Mouse (Mus musculus): ENCODE measurements around the gene Urah. TPM values are rescaled to one million over a fixed set of nuclear protein-coding genes. Genes with fewer than 3 reads are reported as not detected.

Gene Urah
- total RNA-seq, 2 experiments from 2014 or later, result not detected

DNA sequence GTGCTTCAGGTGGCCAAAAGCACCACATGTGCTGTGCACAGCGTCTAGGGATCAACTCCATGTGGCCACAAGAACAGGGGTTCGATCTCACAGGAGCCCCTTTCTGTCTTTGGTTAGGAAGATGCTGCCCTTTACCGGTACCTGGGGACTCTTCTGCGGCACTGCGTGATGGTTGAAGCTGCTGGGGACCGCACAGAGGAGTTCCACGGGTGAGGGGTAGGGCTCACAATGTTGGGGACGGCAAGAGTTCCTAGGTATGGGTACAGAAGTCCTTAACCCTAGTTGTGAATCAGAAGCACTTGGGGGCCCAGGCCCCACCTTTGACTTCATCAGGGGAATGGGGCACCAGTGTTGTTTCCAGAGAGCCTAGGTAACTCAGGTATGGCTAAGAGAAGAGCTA is 23.9 kb downstream of the Urah start:
- no peak for ATAC-seq (replicated peaks; ENCODE audit: poor library complexity, severe bottlenecking)

DNA sequence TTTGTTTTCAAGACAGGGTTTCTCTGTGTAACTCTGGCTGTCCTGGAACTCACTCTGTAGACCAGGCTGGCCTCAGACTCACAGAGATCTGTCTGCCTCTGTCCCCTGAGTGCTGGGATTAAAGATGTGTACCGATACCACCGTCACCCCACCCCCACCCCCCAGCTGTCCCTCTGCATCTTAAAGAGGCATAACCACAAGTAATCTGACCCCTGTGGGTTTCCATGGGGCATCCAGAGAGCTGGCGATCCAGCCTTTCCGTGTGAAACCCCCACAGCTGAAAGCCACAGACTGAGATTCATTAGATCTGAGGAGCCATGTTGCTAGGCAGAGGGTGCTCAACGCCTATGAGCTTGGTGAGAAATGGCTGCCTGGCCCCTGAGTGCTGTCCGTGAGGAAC is 25.2 kb downstream of the Urah start:
- ATAC-seq (replicated peaks; ENCODE audit: poor library complexity, severe bottlenecking), result no peak

DNA sequence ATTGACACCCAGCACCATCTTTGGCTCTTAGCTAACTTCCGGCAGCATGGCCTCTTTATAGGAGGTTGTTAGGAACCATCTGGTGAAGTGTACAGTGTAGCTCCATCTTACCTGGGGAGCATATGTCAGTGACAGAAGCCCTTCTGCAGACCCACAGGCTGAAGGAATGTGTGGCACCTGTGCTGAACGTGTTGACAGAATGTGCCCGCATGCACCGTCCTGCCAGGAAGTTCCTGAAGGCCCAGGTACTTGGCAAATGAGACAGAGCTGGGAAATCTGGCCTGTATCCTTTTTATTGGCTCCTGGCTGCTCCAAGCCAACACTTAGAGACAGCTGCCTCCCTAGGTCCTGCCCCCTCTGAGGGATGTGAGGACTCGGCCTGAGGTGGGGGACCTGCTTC is 25.9 kb downstream of the Urah start:
- ATAC-seq (replicated peaks; ENCODE audit: poor library complexity, severe bottlenecking), result no peak

DNA sequence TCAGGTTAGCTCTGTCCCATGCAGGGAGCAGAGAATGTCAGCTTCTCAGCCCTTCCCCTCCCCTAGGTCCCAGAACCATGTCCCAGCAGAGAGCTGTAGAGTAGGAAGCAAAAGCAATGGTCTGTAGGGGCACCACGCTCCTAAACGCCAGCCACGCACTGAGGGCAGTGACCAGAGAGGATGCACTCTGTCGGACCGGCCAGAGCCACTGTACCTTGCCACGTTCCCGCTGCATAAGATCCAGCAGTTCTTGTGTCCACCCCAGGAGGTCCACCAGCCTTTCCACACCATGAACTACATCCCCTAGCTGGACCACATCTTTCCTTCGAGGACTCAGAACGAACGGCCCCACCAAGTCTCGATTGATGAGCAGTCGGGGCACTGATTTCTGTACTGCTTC is 29.9 kb downstream of the Urah start:
- no peak for ATAC-seq (replicated peaks; ENCODE audit: poor library complexity, severe bottlenecking)

DNA sequence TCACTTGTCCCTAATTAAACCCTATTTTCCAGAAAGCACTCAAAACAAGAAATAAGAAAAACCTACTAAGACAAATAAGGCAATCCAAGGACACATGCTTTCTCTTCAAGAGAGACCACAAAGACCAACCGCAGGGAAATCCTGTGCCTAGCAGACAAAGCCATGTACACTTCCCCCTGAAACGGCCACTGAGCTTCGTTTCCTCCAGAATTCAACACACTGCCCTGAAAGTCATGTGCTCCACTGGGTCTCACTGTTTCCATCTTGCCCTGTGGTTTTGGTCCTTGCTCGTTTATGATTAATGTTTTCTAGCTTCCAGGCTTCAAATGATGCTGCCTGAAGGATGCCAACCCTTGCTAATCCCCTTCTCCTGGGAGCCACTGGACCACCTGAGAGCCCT is 39.4 kb downstream of the Urah start:
- peak; percentile 85 for ATAC-seq (replicated peaks; ENCODE audit: poor library complexity, severe bottlenecking)

DNA sequence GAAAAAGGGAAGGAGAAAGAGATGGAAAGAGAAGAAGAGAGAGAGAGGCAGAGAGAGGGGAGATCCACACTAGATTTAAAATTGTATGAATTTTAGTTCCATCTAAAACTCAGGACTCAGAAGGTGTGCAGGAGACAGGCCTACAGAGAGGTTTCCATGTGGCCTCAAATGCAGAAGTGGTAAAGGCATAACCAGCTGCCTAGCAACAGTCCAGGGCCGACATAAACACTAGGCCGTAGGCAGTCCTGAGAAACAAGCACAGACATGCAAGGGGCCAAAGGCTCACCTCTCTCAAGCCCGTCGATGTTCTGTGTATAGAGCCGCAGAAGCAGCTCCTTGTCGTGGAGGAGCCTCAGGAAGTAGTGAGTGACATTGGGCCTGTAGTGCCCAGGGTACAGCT is 42.5 kb downstream of the Urah start:
- ATAC-seq (replicated peaks; ENCODE audit: poor library complexity, severe bottlenecking), result peak; percentile 44

DNA sequence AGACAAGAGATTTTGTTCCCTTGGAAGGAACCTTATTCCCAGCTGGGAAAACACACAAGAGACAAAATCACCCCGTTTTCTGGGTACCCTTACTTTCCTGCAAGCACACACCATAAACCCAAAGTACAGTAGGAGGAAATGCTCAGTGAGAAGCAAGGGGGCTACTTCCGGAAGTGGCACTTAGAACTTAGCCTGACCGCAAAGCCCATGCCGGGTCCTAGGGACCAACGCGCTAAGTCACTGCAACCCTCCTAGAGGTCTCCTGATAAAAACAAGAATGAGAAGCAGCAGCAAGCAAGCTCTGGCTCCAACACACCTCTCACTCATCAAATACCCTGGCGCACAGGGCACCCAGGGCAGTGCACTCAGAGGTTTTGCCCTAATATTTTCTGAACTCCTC is 44.5 kb downstream of the Urah start:
- ATAC-seq (replicated peaks; ENCODE audit: poor library complexity, severe bottlenecking), result peak; percentile 43

DNA sequence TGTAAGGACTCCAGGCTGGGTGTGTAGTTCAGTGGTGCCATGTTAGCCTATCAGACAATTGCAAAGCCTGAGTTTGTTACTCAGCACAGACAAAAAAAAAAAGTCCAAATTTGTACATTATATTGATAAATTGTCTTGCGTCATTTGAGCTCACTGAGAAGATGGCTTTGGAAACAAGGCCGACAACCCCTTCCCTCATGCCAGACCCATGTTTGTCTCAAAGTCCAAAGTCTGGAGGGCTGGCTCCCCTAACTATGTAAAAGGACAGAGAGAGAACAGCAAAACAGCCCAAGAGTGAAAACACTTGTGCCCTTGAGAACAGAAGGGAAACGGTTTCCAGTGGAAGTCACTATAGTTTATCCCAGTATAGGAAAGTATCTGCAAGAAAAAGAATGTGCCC is 45.6 kb downstream of the Urah start:
- no peak for ATAC-seq (replicated peaks; ENCODE audit: poor library complexity, severe bottlenecking)

DNA sequence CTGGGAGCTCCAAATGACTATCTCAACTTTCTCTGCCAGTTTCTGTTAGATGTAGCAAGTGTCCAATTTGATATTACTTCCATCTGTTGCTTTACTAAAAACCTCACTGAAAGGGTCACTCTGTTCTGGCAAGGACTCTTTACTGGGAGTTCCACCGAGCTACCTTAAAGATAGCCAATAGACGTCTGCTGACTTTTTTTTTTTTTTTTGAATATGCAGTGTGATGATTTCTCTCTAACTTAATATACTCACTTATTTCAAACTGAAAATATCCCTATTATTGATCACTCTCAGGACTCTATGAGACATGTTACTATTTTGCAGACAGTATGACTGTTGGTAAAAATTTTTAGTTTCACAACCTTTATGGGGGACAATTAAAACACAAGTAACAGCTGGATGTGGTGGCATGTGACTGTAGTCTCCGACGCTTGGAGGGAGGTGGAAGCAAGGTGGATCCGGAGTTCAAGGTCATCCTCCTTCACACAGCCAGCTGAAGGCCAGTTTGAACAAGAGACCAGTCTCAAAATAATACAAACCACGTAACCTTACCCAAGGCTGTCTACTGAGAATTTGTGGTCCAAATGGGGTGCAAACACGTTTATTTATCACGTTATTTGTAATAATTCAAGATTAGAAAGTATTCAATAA is 46.2 kb downstream of the Urah start:
- no peak for ATAC-seq (replicated peaks; ENCODE audit: poor library complexity, severe bottlenecking)

DNA sequence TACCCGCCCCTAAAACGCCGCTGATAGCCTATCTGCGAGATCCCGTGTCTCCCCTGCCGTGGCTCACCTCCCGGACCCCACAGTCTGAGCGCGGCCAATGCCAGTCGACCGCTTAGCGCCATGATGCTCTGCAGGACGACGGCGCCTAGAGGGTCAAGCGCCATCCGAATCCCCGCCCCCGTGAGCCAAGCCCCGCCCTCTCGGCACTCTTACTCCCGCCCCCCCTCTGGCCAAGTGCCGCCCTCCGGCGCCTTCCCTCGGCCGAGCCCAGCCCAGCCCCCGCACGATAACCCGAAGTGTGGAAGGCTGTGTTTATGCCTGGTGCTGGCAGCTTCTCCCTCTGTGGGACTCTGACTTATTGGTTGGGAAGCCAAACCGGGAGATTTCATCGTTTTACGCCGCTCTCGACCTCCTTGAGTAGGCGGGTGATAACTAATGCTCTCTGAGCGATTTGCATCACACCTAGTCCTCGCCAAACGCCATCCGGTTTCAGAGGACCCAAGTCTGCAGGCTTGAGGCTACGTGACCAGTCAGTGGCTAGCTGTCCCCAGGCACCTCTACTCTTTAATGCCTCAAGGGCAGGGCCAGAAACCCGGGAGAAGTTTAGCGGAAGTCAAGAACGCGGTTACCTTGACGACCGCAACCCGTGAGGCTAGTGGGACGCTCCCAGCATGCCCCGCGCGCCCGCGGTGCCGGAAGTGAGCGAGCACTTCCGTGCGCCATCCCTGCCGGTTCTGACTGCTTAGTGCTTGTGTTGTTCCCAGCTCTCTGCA is 47.1 kb downstream of the Urah start, which contains the start of the genes Psmd13 and Sirt3:
TSS of gene Psmd13 (plus strand) at position 273 of the 773 bp plus-strand sequence.
TSS of gene Sirt3 (minus strand) at position 614 of the 773 bp plus-strand sequence.
- peak; percentile 75 for ATAC-seq (replicated peaks; ENCODE audit: poor library complexity, severe bottlenecking)

DNA sequence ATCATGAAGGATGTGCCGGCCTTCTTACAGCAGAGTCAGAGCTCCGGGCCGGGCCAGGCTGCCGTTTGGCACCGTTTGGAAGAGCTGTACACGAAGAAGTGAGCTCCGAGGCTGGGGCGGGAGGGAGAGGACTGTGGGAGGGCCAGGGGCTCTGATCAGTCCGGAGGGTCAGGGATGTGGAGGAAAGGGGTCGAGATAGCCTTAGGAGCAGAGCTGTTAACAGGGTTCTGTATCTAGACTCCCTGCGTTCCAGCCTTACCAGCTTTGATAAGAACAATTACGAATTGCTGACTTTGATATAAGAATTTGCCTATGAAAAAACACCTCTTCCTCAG is 47.6 kb downstream of the Urah start:
- ATAC-seq (replicated peaks; ENCODE audit: poor library complexity, severe bottlenecking), result no peak

Other genes with a start within 250 kb of the Urah start
- 0.15 TPM in 1 of 2 replicates, not detected in the other for gene Olfr46, start 233.7 kb upstream of the Urah start, total RNA-seq (2014; fragmentation: Nextera tagmentation)
- gene Olfr46, start 233.7 kb upstream of the Urah start, total RNA-seq (2017), result under 0.01 TPM in 2 replicates
- not detected in 2 replicates for gene Olfr61, start 206.0 kb upstream of the Urah start, total RNA-seq (2014; fragmentation: Nextera tagmentation)
- gene Olfr61, start 206.0 kb upstream of the Urah start, total RNA-seq (2017), result not detected in 2 replicates
- not detected in 2 replicates for gene Olfr53, start 188.6 kb upstream of the Urah start, total RNA-seq (2014; fragmentation: Nextera tagmentation)
- gene Olfr53, start 188.6 kb upstream of the Urah start, total RNA-seq (2017), result not detected in 2 replicates
- not detected in 2 replicates for gene Olfr539, start 175.1 kb upstream of the Urah start, total RNA-seq (2014; fragmentation: Nextera tagmentation)
- gene Olfr539, start 175.1 kb upstream of the Urah start, total RNA-seq (2017), result not detected in 2 replicates
- not detected in 2 replicates for gene Olfr45, start 153.1 kb upstream of the Urah start, total RNA-seq (2014; fragmentation: Nextera tagmentation)
- not detected in 2 replicates for gene Olfr45, start 153.1 kb upstream of the Urah start, total RNA-seq (2017)
- gene Olfr541, start 137.8 kb upstream of the Urah start, total RNA-seq (2014; fragmentation: Nextera tagmentation), result not detected in 2 replicates
- gene Olfr541, start 137.8 kb upstream of the Urah start, total RNA-seq (2017), result not detected in 2 replicates
- not detected in 2 replicates for gene Cyp2e1, start 71.3 kb upstream of the Urah start, total RNA-seq (2014; fragmentation: Nextera tagmentation)
- not detected in 2 replicates for gene Cyp2e1, start 71.3 kb upstream of the Urah start, total RNA-seq (2017)
- gene Syce1, start 47.2 kb upstream of the Urah start, total RNA-seq (2014; fragmentation: Nextera tagmentation), result 0.56 and 3.1 TPM in 2 replicates
- not detected in 2 replicates for gene Syce1, start 47.2 kb upstream of the Urah start, total RNA-seq (2017)
- gene Zfp941, start 12.8 kb upstream of the Urah start, total RNA-seq (2014; fragmentation: Nextera tagmentation), result 0.58 and 1.4 TPM in 2 replicates
- gene Zfp941, start 12.8 kb upstream of the Urah start, total RNA-seq (2017), result 1.1 and 1.7 TPM in 2 replicates
- gene Scgb1c1, start 10.5 kb downstream of the Urah start, total RNA-seq (2014; fragmentation: Nextera tagmentation), result not detected in 2 replicates
- gene Scgb1c1, start 10.5 kb downstream of the Urah start, total RNA-seq (2017), result not detected in 2 replicates
- not detected in 2 replicates for gene Odf3, start 12.8 kb downstream of the Urah start, total RNA-seq (2014; fragmentation: Nextera tagmentation)
- not detected in 2 replicates for gene Odf3, start 12.8 kb downstream of the Urah start, total RNA-seq (2017)
- gene Gm45785, start 21.3 kb downstream of the Urah start, total RNA-seq (2014; fragmentation: Nextera tagmentation), result not detected in 2 replicates
- gene Gm45785, start 21.3 kb downstream of the Urah start, total RNA-seq (2017), result not detected in 2 replicates
- gene Ric8a, start 21.9 kb downstream of the Urah start, total RNA-seq (2014; fragmentation: Nextera tagmentation), result 45.0 and 45.9 TPM in 2 replicates
- 32.6 and 36.2 TPM in 2 replicates for gene Ric8a, start 21.9 kb downstream of the Urah start, total RNA-seq (2017)
- gene Bet1l, start 22.6 kb downstream of the Urah start, total RNA-seq (2014; fragmentation: Nextera tagmentation), result 15.2 and 21.9 TPM in 2 replicates
- 20.9 and 21.9 TPM in 2 replicates for gene Bet1l, start 22.6 kb downstream of the Urah start, total RNA-seq (2017)
- 111 and 117 TPM in 2 replicates for gene Psmd13, start 47.0 kb downstream of the Urah start, total RNA-seq (2014; fragmentation: Nextera tagmentation)
- 229 and 237 TPM in 2 replicates for gene Psmd13, start 47.0 kb downstream of the Urah start, total RNA-seq (2017)
- 66.7 and 71.3 TPM in 2 replicates for gene Sirt3, start 47.3 kb downstream of the Urah start, total RNA-seq (2014; fragmentation: Nextera tagmentation)
- gene Sirt3, start 47.3 kb downstream of the Urah start, total RNA-seq (2017), result 28.7 and 32.7 TPM in 2 replicates
- not detected in 2 replicates for gene Cox8b, start 65.4 kb downstream of the Urah start, total RNA-seq (2014; fragmentation: Nextera tagmentation)
- not detected in 2 replicates for gene Cox8b, start 65.4 kb downstream of the Urah start, total RNA-seq (2017)
- gene Nlrp6, start 85.9 kb downstream of the Urah start, total RNA-seq (2014; fragmentation: Nextera tagmentation), result not detected in 2 replicates
- gene Nlrp6, start 85.9 kb downstream of the Urah start, total RNA-seq (2017), result not detected in 2 replicates
- 6.6 and 11.5 TPM in 2 replicates for gene Pgghg, start 106.4 kb downstream of the Urah start, total RNA-seq (2014; fragmentation: Nextera tagmentation)
- 6.9 and 7.8 TPM in 2 replicates for gene Pgghg, start 106.4 kb downstream of the Urah start, total RNA-seq (2017)
- 1.7 TPM in 1 of 2 replicates, not detected in the other for gene Ifitm5, start 115.3 kb downstream of the Urah start, total RNA-seq (2014; fragmentation: Nextera tagmentation)
- not detected in 2 replicates for gene Ifitm5, start 115.3 kb downstream of the Urah start, total RNA-seq (2017)
- not detected in 2 replicates for gene Gm45717, start 120.9 kb downstream of the Urah start, total RNA-seq (2014; fragmentation: Nextera tagmentation)
- not detected in 2 replicates for gene Gm45717, start 120.9 kb downstream of the Urah start, total RNA-seq (2017)
- gene Ifitm2, start 121.0 kb downstream of the Urah start, total RNA-seq (2014; fragmentation: Nextera tagmentation), result 555 and 581 TPM in 2 replicates
- 354 and 388 TPM in 2 replicates for gene Ifitm2, start 121.0 kb downstream of the Urah start, total RNA-seq (2017)
- 79.9 and 149 TPM in 2 replicates for gene Ifitm1, start 132.2 kb downstream of the Urah start, total RNA-seq (2014; fragmentation: Nextera tagmentation)
- gene Ifitm1, start 132.2 kb downstream of the Urah start, total RNA-seq (2017), result 18.5 and 25.3 TPM in 2 replicates
- 146 and 224 TPM in 2 replicates for gene Ifitm3, start 175.8 kb downstream of the Urah start, total RNA-seq (2014; fragmentation: Nextera tagmentation)
- gene Ifitm3, start 175.8 kb downstream of the Urah start, total RNA-seq (2017), result 55.6 and 69.2 TPM in 2 replicates
- gene Ifitm6, start 182.9 kb downstream of the Urah start, total RNA-seq (2014; fragmentation: Nextera tagmentation), result 17.9 and 48.1 TPM in 2 replicates
- gene Ifitm6, start 182.9 kb downstream of the Urah start, total RNA-seq (2017), result 22.5 and 42.5 TPM in 2 replicates
- not detected in 2 replicates for gene Gm17387, start 194.1 kb downstream of the Urah start, total RNA-seq (2014; fragmentation: Nextera tagmentation)
- gene Gm17387, start 194.1 kb downstream of the Urah start, total RNA-seq (2017), result not detected in 2 replicates
- 0.60 and 3.6 TPM in 2 replicates for gene B4galnt4, start 226.1 kb downstream of the Urah start, total RNA-seq (2014; fragmentation: Nextera tagmentation)
- 0.26 TPM in 1 of 2 replicates, not detected in the other for gene B4galnt4, start 226.1 kb downstream of the Urah start, total RNA-seq (2017)
- 1.4 and 2.2 TPM in 2 replicates for gene Pkp3, start 243.2 kb downstream of the Urah start, total RNA-seq (2014; fragmentation: Nextera tagmentation)
- gene Pkp3, start 243.2 kb downstream of the Urah start, total RNA-seq (2017), result 0.52 and 2.7 TPM in 2 replicates